Mouse (Mus musculus): Measurements from ENCODE around the gene Zfx. TPM values are rescaled to one million over a fixed set of nuclear protein-coding genes. Genes with fewer than 3 reads are reported as not detected.

Gene Zfx
- 10 to 100 TPM; 28.7 to 48.4 (median 41.8) TPM for polyA plus RNA-seq (2017; shearing (Covaris generic))

- ATAC-seq, result peak; percentile 32
Measured at GRCm38 (mm10) chrX:94123059-94123839, at the start of gene Zfx. TSS of gene Zfx (minus strand) at chrX:94123702.

GRCm38 (mm10) chrX:94169348-94169747, 45.8 kb upstream of the Zfx start:
- no peak for ATAC-seq

GRCm38 (mm10) chrX:94152251-94152830, 28.8 kb upstream of the Zfx start:
- ATAC-seq, result no peak

- no peak for ATAC-seq
Measured at GRCm38 (mm10) chrX:94150471-94150870, 27.0 kb upstream of the Zfx start.

GRCm38 (mm10) chrX:94142004-94142771, 18.7 kb upstream of the Zfx start:
- ATAC-seq, result no peak

GRCm38 (mm10) chrX:94140080-94140479, 16.6 kb upstream of the Zfx start:
- no peak for ATAC-seq

GRCm38 (mm10) chrX:94138256-94138655, 14.8 kb upstream of the Zfx start:
- no peak for ATAC-seq

- no peak for ATAC-seq
Measured at GRCm38 (mm10) chrX:94135084-94135483, 11.6 kb upstream of the Zfx start.

GRCm38 (mm10) chrX:94133551-94133950, 10.0 kb upstream of the Zfx start:
- ATAC-seq, result no peak

GRCm38 (mm10) chrX:94132239-94132638, 8.7 kb upstream of the Zfx start:
- no peak for ATAC-seq

- ATAC-seq, result no peak
Measured at GRCm38 (mm10) chrX:94129712-94130111, 6.2 kb upstream of the Zfx start.

- no peak for ATAC-seq
Measured at GRCm38 (mm10) chrX:94125950-94126349, 2.4 kb upstream of the Zfx start.

- ATAC-seq, result peak; percentile 13
Measured at GRCm38 (mm10) chrX:94122709-94123058, 818 bp downstream of the Zfx start.

- peak; percentile 72 for ATAC-seq
Measured at GRCm38 (mm10) chrX:94121866-94122708, 1.4 kb downstream of the Zfx start.

GRCm38 (mm10) chrX:94121161-94121856, 2.2 kb downstream of the Zfx start:
- peak; percentile 14 for ATAC-seq

GRCm38 (mm10) chrX:94118350-94118749, 5.2 kb downstream of the Zfx start:
- no peak for ATAC-seq

GRCm38 (mm10) chrX:94115882-94116281, 7.6 kb downstream of the Zfx start:
- peak; percentile 82 for ATAC-seq

- no peak for ATAC-seq
Measured at GRCm38 (mm10) chrX:94105964-94106363, 17.5 kb downstream of the Zfx start.

GRCm38 (mm10) chrX:94102938-94103337, 20.6 kb downstream of the Zfx start:
- ATAC-seq, result no peak

- no peak for ATAC-seq
Measured at GRCm38 (mm10) chrX:94100561-94100960, 22.9 kb downstream of the Zfx start.

- ATAC-seq, result no peak
Measured at GRCm38 (mm10) chrX:94091001-94091400, 32.5 kb downstream of the Zfx start.

- no peak for ATAC-seq
Measured at GRCm38 (mm10) chrX:94061246-94061645, 62.3 kb downstream of the Zfx start.

Measured in inflammation-experienced regulatory T-cells, adult 6 months (primary cell).